Mouse (Mus musculus) retina, embryonic 14.5 days (tissue): ENCODE data around the gene B4galnt3.

Experiments used
- DNase-seq: peaks from one replicate; pipeline ENCODE4 v3.0.0-alpha.2; 2015; ENCODE audit warnings: low spot score

The B4galnt3 gene

GRCm38 (mm10) chr6:120185012-120185730, 109.2 kb downstream of the B4galnt3 start:
- no peak for DNase-seq

- DNase-seq: no peak
Measured at GRCm38 (mm10) chr6:120183771-120184170, 110.6 kb downstream of the B4galnt3 start.

- no peak for DNase-seq
Measured at GRCm38 (mm10) chr6:120182160-120182559, 112.2 kb downstream of the B4galnt3 start.

- no peak for DNase-seq
Measured at GRCm38 (mm10) chr6:120180492-120180891, 113.9 kb downstream of the B4galnt3 start.

GRCm38 (mm10) chr6:120179756-120180206, 114.6 kb downstream of the B4galnt3 start:
- no peak for DNase-seq

GRCm38 (mm10) chr6:120179044-120179755, 115.2 kb downstream of the B4galnt3 start:
- no peak for DNase-seq

- DNase-seq: no peak
Measured at GRCm38 (mm10) chr6:120175650-120176049, 118.7 kb downstream of the B4galnt3 start.

- no peak for DNase-seq
Measured at GRCm38 (mm10) chr6:120174602-120175115, 119.7 kb downstream of the B4galnt3 start.

GRCm38 (mm10) chr6:120174028-120174601, 120.2 kb downstream of the B4galnt3 start:
- DNase-seq: no peak

GRCm38 (mm10) chr6:120172294-120173017, 121.9 kb downstream of the B4galnt3 start:
- DNase-seq: no peak

- no peak for DNase-seq
Measured at GRCm38 (mm10) chr6:120167574-120167973, 126.8 kb downstream of the B4galnt3 start.

GRCm38 (mm10) chr6:120164765-120165164, 129.6 kb downstream of the B4galnt3 start:
- no peak for DNase-seq

GRCm38 (mm10) chr6:120162928-120163327, 131.4 kb downstream of the B4galnt3 start:
- DNase-seq: no peak

- DNase-seq: no peak
Measured at GRCm38 (mm10) chr6:120159133-120159901, 135.0 kb downstream of the B4galnt3 start.

GRCm38 (mm10) chr6:120157479-120157878, 136.9 kb downstream of the B4galnt3 start:
- DNase-seq: no peak

- no peak for DNase-seq
Measured at GRCm38 (mm10) chr6:120155510-120155909, 138.8 kb downstream of the B4galnt3 start.

GRCm38 (mm10) chr6:120154526-120155309, 139.6 kb downstream of the B4galnt3 start:
- no peak for DNase-seq
